Mouse (Mus musculus): ENCODE measurements at regions not wholly inside any gene's neighbourhood (a gene's known extent, or its start where the extent isn't known, plus 50 kb on each side); places are given as distances from the start of the nearest gene placed in this dataset.
"Not testable (repeated sequence)": the region's sequence is repeated elsewhere in the genome, so short reads cannot be mapped to it uniquely, and the experiment has no call there.

GRCm38 (mm10) chr12:77526581-77526980 is 288.7 kb downstream of the Fut8 start:
- 95% methylated on average over 14 of the region's 14 CpGs for WGBS
- not testable (repeated sequence) for H3K9ac ChIP-seq (replicated peaks; ENCODE audit: low read depth, low read length); H3K36me3 ChIP-seq (ENCODE audit: control insufficient read depth, insufficient read depth, low read length); H3K27ac ChIP-seq (ENCODE audit: low read depth, low read length); H3K27me3 ChIP-seq (ENCODE audit: control insufficient read depth, insufficient read depth, low read length); H3K4me2 ChIP-seq (ENCODE audit: low read depth, low read length); ATAC-seq (ENCODE audit: low read depth); H3K4me3 ChIP-seq (ENCODE audit: low read depth, low read length); H3K4me1 ChIP-seq (ENCODE audit: control insufficient read depth, insufficient read depth, low read length); H3K9me3 ChIP-seq (ENCODE audit: control insufficient read depth, low read length)

DNA sequence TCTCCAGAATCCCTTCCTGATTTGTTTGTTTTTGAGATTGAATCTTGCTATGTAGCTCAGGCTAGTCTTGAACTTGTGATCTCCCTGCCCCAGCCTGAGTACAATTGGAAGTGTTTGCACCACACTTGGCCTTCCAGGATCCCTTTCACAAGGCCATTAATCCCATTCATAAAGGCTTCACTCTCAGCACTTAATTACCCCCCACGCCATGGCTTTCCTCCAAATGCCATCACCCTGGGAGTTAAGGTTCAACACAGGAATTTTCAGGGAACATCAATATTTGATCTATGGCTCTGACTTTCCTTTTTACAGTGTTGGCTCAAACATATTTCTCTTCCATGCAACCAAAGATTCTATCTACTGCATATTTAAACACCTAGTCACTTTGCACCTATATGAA is 289.6 kb downstream of the Fut8 start:
- WGBS = 48% methylated on average over 1 of the region's 1 CpGs
- no peak for ATAC-seq (ENCODE audit: low read depth)
- Histone ChIP-seq H3K27ac (ENCODE audit: low read depth, low read length) (no peak overlapping the region), H3K9ac (replicated peaks; ENCODE audit: low read depth, low read length) (no peak overlapping the region), H3K4me1 (ENCODE audit: control insufficient read depth, insufficient read depth, low read length) (no peaks in the 10 kb centered on the region), H3K9me3 (ENCODE audit: control insufficient read depth, low read length) (no peaks in the 10 kb centered on the region), H3K4me3 (ENCODE audit: low read depth, low read length) (no peak overlapping the region), H3K27me3 (ENCODE audit: control insufficient read depth, insufficient read depth, low read length) (no peaks in the 10 kb centered on the region), H3K4me2 (ENCODE audit: low read depth, low read length) (no peak overlapping the region), H3K36me3 (ENCODE audit: control insufficient read depth, insufficient read depth, low read length) (no peaks in the 10 kb centered on the region)

GRCm38 (mm10) chr12:77527953-77528865 is 290.3 kb downstream of the Fut8 start:
- ATAC-seq (ENCODE audit: low read depth) = no peak
- H3K4me2 ChIP-seq (ENCODE audit: low read depth, low read length) = no peak overlapping the region
- 82% methylated on average over 9 of the region's 9 CpGs for WGBS

GRCm38 (mm10) chr12:77528868-77529271 is 290.9 kb downstream of the Fut8 start:
- Histone ChIP-seq H3K9me3 (ENCODE audit: control insufficient read depth, low read length) (no peaks in the 10 kb centered on the region), H3K4me3 (ENCODE audit: low read depth, low read length) (no peak overlapping the region), H3K27ac (ENCODE audit: low read depth, low read length) (no peak overlapping the region), H3K9ac (replicated peaks; ENCODE audit: low read depth, low read length) (no peak overlapping the region), H3K27me3 (ENCODE audit: control insufficient read depth, insufficient read depth, low read length) (no peaks in the 10 kb centered on the region), H3K4me2 (ENCODE audit: low read depth, low read length) (no peak overlapping the region), H3K4me1 (ENCODE audit: control insufficient read depth, insufficient read depth, low read length) (no peaks in the 10 kb centered on the region), H3K36me3 (ENCODE audit: control insufficient read depth, insufficient read depth, low read length) (no peaks in the 10 kb centered on the region)
- ATAC-seq (ENCODE audit: low read depth) = no peak
- 45% methylated on average over 8 of the region's 8 CpGs for WGBS

More at GRCm38 (mm10) chr12:77527953-77528865, 290.3 kb downstream of the Fut8 start:
- H3K36me3 ChIP-seq (ENCODE audit: control insufficient read depth, insufficient read depth, low read length) = no peaks in the 10 kb centered on the region
- no peak overlapping the region for H3K27ac ChIP-seq (ENCODE audit: low read depth, low read length)
- H3K4me3 ChIP-seq (ENCODE audit: low read depth, low read length) = no peak overlapping the region
- no peaks in the 10 kb centered on the region for H3K9me3 ChIP-seq (ENCODE audit: control insufficient read depth, low read length)
- no peaks in the 10 kb centered on the region for H3K4me1 ChIP-seq (ENCODE audit: control insufficient read depth, insufficient read depth, low read length)
- no peak overlapping the region for H3K9ac ChIP-seq (replicated peaks; ENCODE audit: low read depth, low read length)
- no peaks in the 10 kb centered on the region for H3K27me3 ChIP-seq (ENCODE audit: control insufficient read depth, insufficient read depth, low read length)

DNA sequence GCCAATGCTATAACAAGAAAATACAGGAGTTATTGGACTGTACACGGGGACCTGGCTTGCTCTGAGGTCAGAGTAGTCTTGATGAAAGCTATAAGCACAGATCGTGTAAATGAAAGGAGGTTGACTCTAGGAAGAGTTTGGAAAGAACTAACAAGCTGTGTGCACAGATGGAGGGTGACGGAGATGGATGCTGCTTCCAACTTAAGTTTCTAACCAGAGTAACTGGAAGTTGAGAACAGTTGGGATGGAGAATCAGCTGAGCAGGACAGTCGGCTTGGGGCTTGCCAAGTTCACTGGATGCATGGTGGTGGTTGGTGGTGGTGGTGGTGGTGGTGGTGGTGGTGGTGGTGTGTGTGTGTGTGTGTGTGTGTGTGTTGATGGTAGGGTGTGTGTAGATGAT is 291.5 kb downstream of the Fut8 start:
- no peaks in the 10 kb centered on the region for H3K27me3 ChIP-seq (ENCODE audit: control insufficient read depth, insufficient read depth, low read length)
- no peak overlapping the region for H3K9ac ChIP-seq (replicated peaks; ENCODE audit: low read depth, low read length)
- ATAC-seq (ENCODE audit: low read depth) = no peak
- no peak overlapping the region for H3K27ac ChIP-seq (ENCODE audit: low read depth, low read length)
- no peaks in the 10 kb centered on the region for H3K36me3 ChIP-seq (ENCODE audit: control insufficient read depth, insufficient read depth, low read length)
- H3K9me3 ChIP-seq (ENCODE audit: control insufficient read depth, low read length) = no peaks in the 10 kb centered on the region
- WGBS = 89% methylated on average over 4 of the region's 4 CpGs
- H3K4me1 ChIP-seq (ENCODE audit: control insufficient read depth, insufficient read depth, low read length) = no peaks in the 10 kb centered on the region
- H3K4me3 ChIP-seq (ENCODE audit: low read depth, low read length) = no peak overlapping the region
- no peak overlapping the region for H3K4me2 ChIP-seq (ENCODE audit: low read depth, low read length)

DNA sequence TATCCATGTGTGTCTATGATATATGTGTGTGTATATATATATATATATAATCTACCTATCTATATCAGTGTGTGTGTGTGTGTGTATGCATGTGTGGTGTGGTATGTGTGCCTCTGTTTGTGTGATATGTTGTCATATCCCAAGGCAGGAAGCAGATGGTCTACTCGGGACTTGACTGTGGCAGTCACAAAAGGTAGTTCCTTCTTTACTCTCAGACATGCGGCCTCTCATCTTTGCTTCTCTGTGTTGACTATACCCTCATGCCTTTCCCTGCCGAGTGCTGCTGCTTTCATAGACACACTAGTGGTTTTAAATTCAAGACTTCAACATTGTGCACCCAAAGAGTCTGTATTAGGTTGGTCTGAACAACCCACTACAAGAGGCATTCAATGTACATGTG is 292.0 kb downstream of the Fut8 start:
- no peaks in the 10 kb centered on the region for H3K36me3 ChIP-seq (ENCODE audit: control insufficient read depth, insufficient read depth, low read length)
- 97% methylated on average over 3 of the region's 3 CpGs for WGBS
- ATAC-seq (ENCODE audit: low read depth) = no peak
- H3K27ac ChIP-seq (ENCODE audit: low read depth, low read length) = no peak overlapping the region
- H3K4me2 ChIP-seq (ENCODE audit: low read depth, low read length) = no peak overlapping the region
- H3K9ac ChIP-seq (replicated peaks; ENCODE audit: low read depth, low read length) = no peak overlapping the region
- H3K9me3 ChIP-seq (ENCODE audit: control insufficient read depth, low read length) = no peaks in the 10 kb centered on the region
- H3K27me3 ChIP-seq (ENCODE audit: control insufficient read depth, insufficient read depth, low read length) = no peaks in the 10 kb centered on the region
- no peak overlapping the region for H3K4me3 ChIP-seq (ENCODE audit: low read depth, low read length)
- H3K4me1 ChIP-seq (ENCODE audit: control insufficient read depth, insufficient read depth, low read length) = no peaks in the 10 kb centered on the region

DNA sequence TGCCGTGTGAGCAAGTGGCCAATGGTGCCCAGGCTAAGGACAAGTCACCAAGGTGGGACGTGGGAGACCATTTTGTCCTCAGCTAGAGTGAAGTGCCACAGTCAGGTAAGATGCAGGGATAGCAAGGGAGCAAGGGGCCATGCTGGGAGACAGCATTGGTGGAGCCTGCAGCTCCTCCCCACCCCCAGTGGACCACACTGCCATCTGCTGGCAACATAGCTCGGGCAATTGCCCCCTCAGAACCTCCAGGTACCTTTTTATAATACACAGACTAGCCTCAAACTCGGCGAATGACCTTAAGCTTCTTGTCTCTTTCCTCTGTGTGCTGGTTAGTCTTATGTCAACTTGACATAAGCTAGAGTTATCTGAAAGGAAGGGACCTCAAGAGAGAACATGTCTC is 293.4 kb downstream of the Fut8 start:
- ATAC-seq (ENCODE audit: low read depth) = no peak
- Histone ChIP-seq H3K4me1 (ENCODE audit: control insufficient read depth, insufficient read depth, low read length) (no peaks in the 10 kb centered on the region), H3K4me2 (ENCODE audit: low read depth, low read length) (no peak overlapping the region), H3K27me3 (ENCODE audit: control insufficient read depth, insufficient read depth, low read length) (no peaks in the 10 kb centered on the region), H3K36me3 (ENCODE audit: control insufficient read depth, insufficient read depth, low read length) (no peaks in the 10 kb centered on the region), H3K4me3 (ENCODE audit: low read depth, low read length) (no peak overlapping the region), H3K27ac (ENCODE audit: low read depth, low read length) (no peak overlapping the region), H3K9me3 (ENCODE audit: control insufficient read depth, low read length) (no peaks in the 10 kb centered on the region), H3K9ac (replicated peaks; ENCODE audit: low read depth, low read length) (no peak overlapping the region)
- 80% methylated on average over 5 of the region's 5 CpGs for WGBS

DNA sequence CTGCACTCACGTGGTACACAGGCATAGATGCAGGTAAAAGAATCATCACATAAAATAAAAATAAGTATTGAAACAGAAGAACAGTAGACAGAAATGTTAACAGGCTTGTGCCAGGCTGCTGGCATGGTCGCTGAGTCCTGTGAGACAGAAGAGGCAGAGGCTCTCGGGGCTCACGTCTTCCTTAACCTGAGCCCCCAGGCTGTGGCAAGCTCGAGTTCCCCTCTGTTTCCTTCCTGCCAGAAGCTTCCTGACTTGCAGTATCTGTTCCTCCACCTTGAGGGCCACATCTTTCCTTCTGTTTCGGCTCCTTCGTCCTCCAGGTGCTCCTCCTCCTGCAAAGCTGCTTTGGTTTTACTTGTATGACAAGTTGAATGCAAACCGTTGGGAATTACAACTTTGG is 294.6 kb downstream of the Fut8 start:
- no peak overlapping the region for H3K4me2 ChIP-seq (ENCODE audit: low read depth, low read length)
- H3K4me3 ChIP-seq (ENCODE audit: low read depth, low read length) = no peak overlapping the region
- ATAC-seq (ENCODE audit: low read depth) = no peak
- 84% methylated on average over 8 of the region's 8 CpGs for WGBS
- H3K9ac ChIP-seq (replicated peaks; ENCODE audit: low read depth, low read length) = no peak overlapping the region
- no peaks in the 10 kb centered on the region for H3K27me3 ChIP-seq (ENCODE audit: control insufficient read depth, insufficient read depth, low read length)
- no peaks in the 10 kb centered on the region for H3K36me3 ChIP-seq (ENCODE audit: control insufficient read depth, insufficient read depth, low read length)
- H3K4me1 ChIP-seq (ENCODE audit: control insufficient read depth, insufficient read depth, low read length) = no peaks in the 10 kb centered on the region
- no peaks in the 10 kb centered on the region for H3K9me3 ChIP-seq (ENCODE audit: control insufficient read depth, low read length)
- H3K27ac ChIP-seq (ENCODE audit: low read depth, low read length) = no peak overlapping the region

DNA sequence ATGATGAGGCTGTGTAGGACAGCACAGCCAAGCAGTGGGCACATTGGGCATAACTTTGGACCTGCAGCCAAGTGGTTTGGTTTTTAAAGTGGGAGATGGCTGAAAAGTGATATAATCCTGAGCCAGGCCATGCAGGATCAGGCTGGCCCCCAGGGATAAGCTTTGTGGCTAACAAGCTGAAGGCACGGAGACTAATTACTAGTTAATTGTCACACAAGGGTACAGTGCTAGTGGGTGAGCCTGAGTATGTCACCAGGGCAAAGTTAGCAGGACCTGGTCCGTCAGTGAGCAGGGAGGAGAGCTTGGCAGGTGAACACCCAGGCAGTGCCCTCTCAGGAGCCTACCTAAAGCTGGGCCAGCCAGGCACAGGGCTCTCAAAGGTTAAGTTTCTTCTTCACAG is 295.7 kb downstream of the Fut8 start:
- ATAC-seq (ENCODE audit: low read depth) = no peak
- no peak overlapping the region for H3K27ac ChIP-seq (ENCODE audit: low read depth, low read length)
- no peak overlapping the region for H3K9ac ChIP-seq (replicated peaks; ENCODE audit: low read depth, low read length)
- H3K9me3 ChIP-seq (ENCODE audit: control insufficient read depth, low read length) = no peaks in the 10 kb centered on the region
- no peak overlapping the region for H3K4me3 ChIP-seq (ENCODE audit: low read depth, low read length)
- H3K4me1 ChIP-seq (ENCODE audit: control insufficient read depth, insufficient read depth, low read length) = no peaks in the 10 kb centered on the region
- no peaks in the 10 kb centered on the region for H3K27me3 ChIP-seq (ENCODE audit: control insufficient read depth, insufficient read depth, low read length)
- H3K4me2 ChIP-seq (ENCODE audit: low read depth, low read length) = no peak overlapping the region
- WGBS = 80% methylated on average over 2 of the region's 2 CpGs
- H3K36me3 ChIP-seq (ENCODE audit: control insufficient read depth, insufficient read depth, low read length) = no peaks in the 10 kb centered on the region

All from neural tube, embryonic 14.5 days (tissue).